Mouse (Mus musculus): ENCODE measurements around the gene Mertk.

DNA sequence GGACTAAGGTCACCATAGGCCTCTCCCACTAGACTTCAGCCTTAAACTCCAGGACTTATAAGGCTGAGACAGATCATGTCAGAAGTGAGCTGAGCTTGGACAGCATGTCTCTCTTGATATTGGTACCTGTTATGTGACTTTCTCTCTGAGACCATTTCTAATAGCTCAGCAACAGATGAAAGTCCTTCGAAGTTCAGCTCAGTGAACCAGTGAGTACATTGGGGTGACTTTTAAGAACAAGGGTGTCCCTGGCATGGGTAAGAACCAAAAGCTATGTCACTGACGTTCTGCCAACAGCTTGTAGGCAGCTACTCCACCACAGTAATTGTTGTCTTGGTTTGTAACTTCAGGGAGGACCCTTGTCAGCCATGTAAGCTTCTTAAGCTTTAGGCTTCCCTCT, 121.9 kb downstream of the Mertk start:
- TF ChIP-seq POLR2A (IDR thresholded peaks at IDR 0.05; ENCODE audit: control insufficient read depth, low read depth, low read length) (no peak), CTCF (IDR thresholded peaks at IDR 0.05; ENCODE audit: control insufficient read depth, insufficient read depth, insufficient replicate concordance, low read depth, low read length) (no peak)
